In the genomic region with DNA sequence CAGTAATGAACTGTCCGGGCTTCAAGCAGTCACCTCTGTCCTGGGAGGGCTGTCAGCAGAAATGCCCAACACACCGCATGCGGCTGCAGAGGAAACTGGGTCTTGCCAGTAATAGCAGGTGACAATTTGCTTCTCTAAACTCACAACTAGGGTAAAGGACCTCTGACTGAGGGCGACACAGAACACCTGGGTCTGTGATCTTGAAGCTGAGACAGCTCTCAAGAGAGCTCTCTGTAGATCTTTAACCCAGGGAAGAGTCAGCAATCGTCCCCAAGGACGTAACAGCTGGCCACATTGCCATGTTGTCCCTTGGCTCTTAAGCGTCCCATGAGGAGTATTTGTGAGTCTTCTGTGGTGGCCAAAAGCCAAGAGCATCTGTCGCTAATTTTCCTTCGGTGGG, we compare ENCODE assay signal across 21 mouse cellular contexts. TPM values are rescaled to one million over a fixed set of nuclear protein-coding genes. Genes with fewer than 3 reads are reported as not detected.
DNase-seq lines count a peak whose midpoint lies in the region; TF ChIP-seq lines count a peak whose summit lies in the region.
"Had no signal": no experiment of that assay in that cellular context is flagged by ENCODE, and none has a peak within 500 bp of the region (broad histone marks: within the 10 kb centered on the region; RNA-seq: fewer than 3 reads in every experiment).

No protein-coding gene starts in this region.

- peaks cover 59 to 83% of the 10 kb centered on the region in 2 experiments for H3K4me1 ChIP-seq in CH12.LX (ENCODE audit: control insufficient read depth in 1 of 2, insufficient read depth in 2 of 2)
- peaks cover 51% of the 10 kb centered on the region for H3K4me1 ChIP-seq in bone marrow macrophage, adult 2 months (ENCODE audit: control insufficient read depth, insufficient read depth, low read length)

- TF ChIP-seq POLR2A in CH12.LX (IDR thresholded peaks at IDR 0.05; ENCODE audit: low read depth, low read length): peak; percentile 45; the same call in 1 of the 2 replicates
- TF ChIP-seq POLR2A in bone marrow macrophage, adult 2 months (IDR thresholded peaks at IDR 0.05; ENCODE audit: borderline replicate concordance, low read depth, low read length): no peak

- peak overlapping the region; percentile 1; the same call in 1 of the 2 replicates for H3K4me2 ChIP-seq in CH12.LX (ENCODE audit: insufficient read depth, low read depth, poor library complexity, severe bottlenecking)

- in situ Hi-C loops in CH12.LX (cut with MboI; ENCODE audit: low pct_ligation_motif_present, low pct_unique_long_range_greater_than_20kb, low sequenced_read_pairs): no loop called here

- peak overlapping the region in 1 of 3 experiments; percentile 5 for H3K4me3 ChIP-seq in CH12.LX (replicated peaks in 1 of 3; ENCODE audit: low read depth in 2 of 3, low read length in 2 of 3, poor library complexity in 1 of 3)
- no peak overlapping the region for H3K4me3 ChIP-seq in bone marrow macrophage, adult 2 months (ENCODE audit: insufficient read depth, low read length)

- H3K9ac ChIP-seq in CH12.LX (ENCODE audit: insufficient read depth, low read depth): peak overlapping the region; percentile 0; the same call in 1 of the 2 replicates

- dilution Hi-C loops in CH12.LX (cut with MboI; ENCODE audit: extremely low pct_ligation_motif_present, extremely low pct_unique_long_range_greater_than_20kb, low sequenced_read_pairs): no loop called here

- no peak; the same call in none of the 2 replicates for TF ChIP-seq RAD21 in CH12.LX (IDR thresholded peaks at IDR 0.05; ENCODE audit: low read depth, low read length)

- peak; percentile 51 for TF ChIP-seq EP300 in CH12.LX (IDR thresholded peaks at IDR 0.05; ENCODE audit: low read length)

- H3K27ac ChIP-seq in CH12.LX (ENCODE audit: insufficient read depth, low read depth): peak overlapping the region; percentile 99
- 0 out of 2 replicates have a peak overlapping the region, but pooled peaks have one; percentile 92 for H3K27ac ChIP-seq in bone marrow macrophage, adult 2 months (ENCODE audit: insufficient read depth, low read depth, low read length)

- H3K36me3 ChIP-seq in CH12.LX (replicated peaks in 1 of 2; ENCODE audit: control insufficient read depth in 1 of 2, insufficient read depth in 1 of 2, low read length in 1 of 2): no peaks in the 10 kb centered on the region
- H3K36me3 ChIP-seq: G1E had no signal

- H3K27me3 ChIP-seq in CH12.LX (replicated peaks): no peaks in the 10 kb centered on the region
- H3K27me3 ChIP-seq: Patski had no signal

- no peaks in the 10 kb centered on the region for H3K9me3 ChIP-seq in CH12.LX (replicated peaks; ENCODE audit: low read length)
- H3K9me3 ChIP-seq: G1E had no signal

- H3K79me2 ChIP-seq in CH12.LX (replicated peaks; ENCODE audit: control insufficient read depth, extremely low read depth, insufficient read depth, poor library complexity, severe bottlenecking): no peaks in the 10 kb centered on the region

- no peak for TF ChIP-seq CTCF in CH12.LX (conservative IDR thresholded peaks at IDR 0.05 in 1 of 2, IDR thresholded peaks at IDR 0.05 in 1 of 2; ENCODE audit: low read depth in 2 of 2, low read length in 2 of 2)
- no peak for TF ChIP-seq CTCF in bone marrow macrophage, adult 2 months (IDR thresholded peaks at IDR 0.05; ENCODE audit: low read depth, low read length)

- peak; percentile 75 for DNase-seq in CH12.LX (ENCODE audit: extremely low read depth)
- no peak for DNase-seq in right cerebral cortex, adult 18-20 months
- no peak for DNase-seq in cerebellum, adult 9-11 months
- DNase-seq: adrenal gland, adult 2 months; adrenal gland, adult 8-10 months; adrenal gland, postnatal 10 days; adrenal gland, postnatal 14 days; adrenal gland, postnatal 25 days; adrenal gland, postnatal 36 days; B cell, adult 2 months; cerebellum, adult 11 months; cerebellum, adult 11-12 months; cerebellum, adult 18-20 months; cerebellum, adult 2 months; cerebellum, adult 8-10 months had no signal

TF ChIP-seq in CH12.LX, 34 proteins besides CTCF, POLR2A, EP300 and RAD21:
- TF ChIP-seq SMC3 (IDR thresholded peaks at IDR 0.05; ENCODE audit: low read depth, low read length) (0 out of 2 replicates have a peak, but pooled peaks have one; percentile 2), ZC3H11A (IDR thresholded peaks at IDR 0.05; ENCODE audit: low read depth, low read length) (no peak), SIN3A (IDR thresholded peaks at IDR 0.05; ENCODE audit: low read length) (peak; percentile 79), CHD2 (IDR thresholded peaks at IDR 0.05; ENCODE audit: low read length) (peak; percentile 39; the same call in 1 of the 2 replicates), USF1 (IDR thresholded peaks at IDR 0.05; ENCODE audit: low read depth, low read length) (no peak), ZNF384 (IDR thresholded peaks at IDR 0.05; ENCODE audit: low read depth, low read length) (no peak), JUND (conservative IDR thresholded peaks at IDR 0.05; ENCODE audit: low read depth, low read length) (0 out of 2 replicates have a peak, but pooled peaks have one; percentile 4), GABPA (IDR thresholded peaks at IDR 0.05; ENCODE audit: insufficient replicate concordance, low read depth, low read length) (no peak), MAFK (IDR thresholded peaks at IDR 0.05; ENCODE audit: insufficient replicate concordance, low read length) (0 out of 2 replicates have a peak, but pooled peaks have one; percentile 36), TBP (conservative IDR thresholded peaks at IDR 0.05; ENCODE audit: low read depth, low read length) (no peak; the same call in 1 of the 2 replicates), NRF1 (IDR thresholded peaks at IDR 0.05; ENCODE audit: low read depth, low read length) (no peak), USF2 (conservative IDR thresholded peaks at IDR 0.05; ENCODE audit: low read depth, low read length) (no peak), E2F4 (IDR thresholded peaks at IDR 0.05; ENCODE audit: insufficient replicate concordance, low read depth, low read length) (no peak), UBTF (IDR thresholded peaks at IDR 0.05; ENCODE audit: low read depth, low read length) (no peak; the same call in 1 of the 2 replicates), CHD1 (IDR thresholded peaks at IDR 0.05; ENCODE audit: low read depth, low read length) (peak; percentile 25; the same call in 1 of the 2 replicates), MXI1 (IDR thresholded peaks at IDR 0.05; ENCODE audit: low read depth, low read length) (peak; percentile 65; the same call in 1 of the 2 replicates), POLR2AphosphoS2 (IDR thresholded peaks at IDR 0.05; ENCODE audit: low read depth, low read length) (no peak), JUN (IDR thresholded peaks at IDR 0.05; ENCODE audit: insufficient read depth, low read depth, low read length) (no peak), MAZ (IDR thresholded peaks at IDR 0.05; ENCODE audit: low read depth, low read length) (no peak), PAX5 (IDR thresholded peaks at IDR 0.05; ENCODE audit: low read length) (no peak), MEF2A (IDR thresholded peaks at IDR 0.05; ENCODE audit: borderline replicate concordance, low read depth, low read length) (peak; percentile 27; the same call in 1 of the 2 replicates), KAT2A (IDR thresholded peaks at IDR 0.05; ENCODE audit: insufficient replicate concordance, low read length) (0 out of 2 replicates have a peak, but pooled peaks have one; percentile 27), ETS1 (conservative IDR thresholded peaks at IDR 0.05; ENCODE audit: low read depth, low read length) (peak; percentile 87), RCOR1 (conservative IDR thresholded peaks at IDR 0.05; ENCODE audit: low read depth, low read length) (no peak), ELF1 (IDR thresholded peaks at IDR 0.05; ENCODE audit: low read depth, low read length) (no peak), IRF4 (IDR thresholded peaks at IDR 0.05; ENCODE audit: low read depth, low read length) (peak; percentile 34), ZMIZ1 (IDR thresholded peaks at IDR 0.05; ENCODE audit: low read depth, low read length) (peak; percentile 50), MAX (IDR thresholded peaks at IDR 0.05; ENCODE audit: low read length) (peak; percentile 72), MYC (IDR thresholded peaks at IDR 0.05; ENCODE audit: low read depth, low read length) (peak; percentile 73; the same call in 1 of the 2 replicates), BHLHE40 (IDR thresholded peaks at IDR 0.05; ENCODE audit: low read depth, low read length) (peak; percentile 63), HCFC1 (IDR thresholded peaks at IDR 0.05; ENCODE audit: low read depth, low read length) (no peak), TCF12 (IDR thresholded peaks at IDR 0.05; ENCODE audit: low read depth, low read length) (peak; percentile 67; the same call in 1 of the 2 replicates), ZKSCAN1 (IDR thresholded peaks at IDR 0.05; ENCODE audit: borderline replicate concordance, low read depth, low read length) (no peak), NELFE (IDR thresholded peaks at IDR 0.05; ENCODE audit: low read depth, low read length) (no peak)

RNA-seq across cellular contexts. Expression of a gene that starts 4.9 kb away (rescaled TPM):
- total RNA-seq in CH12.LX (2012; rRNA removed) (43.4 and 65.7 TPM in 2 replicates), CH12.LX (2014; rRNA removed) (25.9 and 26.3 TPM in 2 replicates)
- 49.6 and 53.9 TPM in 2 replicates for polyA plus RNA-seq in CH12.LX (2012; ENCODE audit: insufficient read length, low read depth)
- polyA plus RNA-seq in bone marrow macrophage, adult 2 months (2012; ENCODE audit: insufficient read depth, insufficient read length, missing spikeins): not detected in 2 replicates
- total RNA-seq: MEL had no signal
- polyA plus RNA-seq: activated CD4-positive, CD25-positive, alpha-beta regulatory T cell, adult 4 months; CD4-positive, CD25-positive, alpha-beta regulatory T cell, adult 4 months; G1E had no signal

RNA-seq across cellular contexts. Expression of a gene that starts 31.8 kb away (rescaled TPM):
- total RNA-seq in CH12.LX (2012; rRNA removed): 26.5 and 28.8 TPM in 2 replicates
- total RNA-seq in CH12.LX (2014; rRNA removed): 15.1 and 15.5 TPM in 2 replicates
- 18.4 and 22.5 TPM in 2 replicates for polyA plus RNA-seq in CH12.LX (2012; ENCODE audit: insufficient read length, low read depth)
- 42.8 and 52.7 TPM in 2 replicates for polyA plus RNA-seq in bone marrow macrophage, adult 2 months (2012; ENCODE audit: insufficient read depth, insufficient read length, missing spikeins)

RNA-seq across cellular contexts. Expression of a gene that starts 38.7 kb away (rescaled TPM):
- total RNA-seq in CH12.LX (2012; rRNA removed) (198 and 208 TPM in 2 replicates), CH12.LX (2014; rRNA removed) (240 and 277 TPM in 2 replicates)
- polyA plus RNA-seq in CH12.LX (2012; ENCODE audit: insufficient read length, low read depth): 107 and 126 TPM in 2 replicates
- 75.5 and 91.6 TPM in 2 replicates for polyA plus RNA-seq in bone marrow macrophage, adult 2 months (2012; ENCODE audit: insufficient read depth, insufficient read length, missing spikeins)

Comparison
In these comparisons a context has a peak if more than half of its experiments do, and no peak if none do; other contexts are left out.
1. RNA of a gene that starts 4.9 kb away (polyA plus RNA-seq): 49.6 to 53.9 TPM in CH12.LX; not detected in bone marrow macrophage, adult 2 months; every median in the first group is over 10 times any median in the second.